Mouse (Mus musculus) MEL (cell line): ENCODE results near the gene Cul9. TPM values are rescaled to one million over a fixed set of nuclear protein-coding genes. Genes with fewer than 3 reads are reported as not detected.

Source experiments
- DNase-seq: peaks from one replicate; pipeline ENCODE4 v3.0.0; 2011; ENCODE audit warnings: low read depth, low spot score
- H3K27ac ChIP-seq: 2 replicates; pipeline ENCODE4 v1.5.1; 2012; ENCODE audit warnings: low read depth, mild to moderate bottlenecking, control low read depth, low read length, moderate library complexity; ENCODE audit not compliant: control insufficient read depth
- H3K27me3 ChIP-seq, 2 experiments: fragments of 150-350 bp in 1 of 2; sonication (generic) in 1 of 2; 2 replicates each; pipeline ENCODE4 v1.6.1; 2012; ENCODE audit warnings: low read length in 2 of 2, mild to moderate bottlenecking in 2 of 2, improper control_type of control experiment in 1 of 2, moderate library complexity in 1 of 2; ENCODE audit not compliant: insufficient read depth in 2 of 2, control insufficient read depth in 1 of 2
- H3K36me3 ChIP-seq, 2 experiments: 2 replicates each; pipeline ENCODE4 v1.6.1; 2012 to 2014; ENCODE audit warnings: low read length in 2 of 2, improper control_type of control experiment in 1 of 2, inconsistent platforms in 1 of 2, mild to moderate bottlenecking in 1 of 2; ENCODE audit not compliant: insufficient read depth in 2 of 2, control insufficient read depth in 1 of 2
- H3K4me1 ChIP-seq, 2 experiments: fragments of 150-350 bp in 1 of 2; sonication (generic) in 1 of 2; 2 replicates each; pipeline ENCODE4 v1.6.1; 2012; ENCODE audit warnings: low read length in 2 of 2, improper control_type of control experiment in 1 of 2, mild to moderate bottlenecking in 1 of 2; ENCODE audit not compliant: insufficient read depth in 2 of 2, control insufficient read depth in 1 of 2
- H3K4me3 ChIP-seq, 2 experiments: fragments of 150-350 bp in 1 of 2; sonication (generic) in 1 of 2; 2 replicates each; pipeline ENCODE4 v1.5.1; 2012; ENCODE audit warnings: low read depth in 2 of 2, low read length in 2 of 2, mild to moderate bottlenecking in 2 of 2, moderate library complexity in 2 of 2, control low read depth in 1 of 2, improper control_type of control experiment in 1 of 2; ENCODE audit not compliant: control insufficient read depth in 1 of 2, insufficient read depth in 1 of 2
- H3K79me2 ChIP-seq: 2 replicates; pipeline ENCODE4 v1.6.1; 2012; ENCODE audit warnings: mild to moderate bottlenecking, low read length, moderate library complexity; ENCODE audit not compliant: control insufficient read depth, poor library complexity, insufficient read depth
- H3K9ac ChIP-seq: 2 replicates; pipeline ENCODE4 v1.6.1; 2012; ENCODE audit warnings: low read depth, mild to moderate bottlenecking, control low read depth, low read length, moderate library complexity; ENCODE audit not compliant: control insufficient read depth, poor library complexity, severe bottlenecking
- H3K9me3 ChIP-seq: fragments of 150-350 bp; sonication (generic); replicated peaks from 2 replicates; pipeline ENCODE4 v1.6.1; 2012; ENCODE audit warnings: mild to moderate bottlenecking, low read length, improper control_type of control experiment, moderate library complexity; ENCODE audit not compliant: insufficient read depth
- BHLHE40 ChIP-seq: IDR thresholded peaks from 2 replicates; pipeline ENCODE4 v1.6.1; 2012; ENCODE audit warnings: low read depth, mild to moderate bottlenecking, inconsistent platforms, low read length, improper control_type of control experiment, borderline replicate concordance
- CHD2 ChIP-seq: IDR thresholded peaks from 2 replicates; pipeline ENCODE4 v1.6.1; 2011; ENCODE audit warnings: low read length, improper control_type of control experiment
- CTCF ChIP-seq, 3 experiments: IDR thresholded peaks in 2 of 3; conservative IDR thresholded peaks in 1 of 3; 2 replicates each; pipeline ENCODE4 v1.5.1; 2011 to 2012; ENCODE audit warnings: low read length in 3 of 3, low read depth in 2 of 3, mild to moderate bottlenecking in 2 of 3, improper control_type of control experiment in 1 of 3, inconsistent platforms in 1 of 3, mixed read lengths in 1 of 3, moderate library complexity in 1 of 3; ENCODE audit not compliant: control insufficient read depth in 1 of 3, insufficient read depth in 1 of 3, poor library complexity in 1 of 3, severe bottlenecking in 1 of 3
- E2F4 ChIP-seq: IDR thresholded peaks from 2 replicates; pipeline ENCODE4 v1.6.1; 2011; ENCODE audit warnings: low read depth, low read length, improper control_type of control experiment, borderline replicate concordance
- ELF1 ChIP-seq: IDR thresholded peaks from 2 replicates; pipeline ENCODE4 v1.6.1; 2014; ENCODE audit warnings: low read depth, mild to moderate bottlenecking, inconsistent platforms, low read length, improper control_type of control experiment, moderate library complexity
- GABPA ChIP-seq: IDR thresholded peaks from 2 replicates; pipeline ENCODE4 v1.6.1; 2012; ENCODE audit warnings: low read depth, mild to moderate bottlenecking, inconsistent platforms, low read length, improper control_type of control experiment, moderate library complexity
- GATA1 ChIP-seq: IDR thresholded peaks from 2 replicates; pipeline ENCODE4 v1.6.1; 2011; ENCODE audit warnings: low read depth, low read length, improper control_type of control experiment
- HCFC1 ChIP-seq: IDR thresholded peaks from 2 replicates; pipeline ENCODE4 v1.6.1; 2012; ENCODE audit warnings: low read depth, mild to moderate bottlenecking, inconsistent platforms, low read length, improper control_type of control experiment, moderate library complexity
- MAFK ChIP-seq: IDR thresholded peaks from 2 replicates; pipeline ENCODE4 v1.6.1; 2011; ENCODE audit warnings: low read depth, mild to moderate bottlenecking, low read length, improper control_type of control experiment, borderline replicate concordance
- MAX ChIP-seq: IDR thresholded peaks from 2 replicates; pipeline ENCODE4 v1.6.1; 2011; ENCODE audit warnings: low read length, improper control_type of control experiment
- MAZ ChIP-seq: IDR thresholded peaks from 2 replicates; pipeline ENCODE4 v1.6.1; 2012; ENCODE audit warnings: low read depth, mild to moderate bottlenecking, inconsistent platforms, low read length, improper control_type of control experiment
- MXI1 ChIP-seq: IDR thresholded peaks from 2 replicates; pipeline ENCODE4 v1.6.1; 2011; ENCODE audit warnings: mild to moderate bottlenecking, low read depth, low read length, improper control_type of control experiment
- MYB ChIP-seq: IDR thresholded peaks from 2 replicates; pipeline ENCODE4 v1.6.1; 2011; ENCODE audit warnings: mild to moderate bottlenecking, low read depth, low read length, improper control_type of control experiment
- MYC ChIP-seq: IDR thresholded peaks from 2 replicates; pipeline ENCODE4 v1.6.1; 2011; ENCODE audit warnings: low read depth, mild to moderate bottlenecking, low read length, improper control_type of control experiment, moderate library complexity
- NELFE ChIP-seq: IDR thresholded peaks from 2 replicates; pipeline ENCODE4 v1.6.1; 2011; ENCODE audit warnings: low read depth, low read length, improper control_type of control experiment
- NRF1 ChIP-seq: IDR thresholded peaks from 2 replicates; pipeline ENCODE4 v1.6.1; 2014; ENCODE audit warnings: low read depth, mild to moderate bottlenecking, inconsistent platforms, low read length, improper control_type of control experiment, moderate library complexity; ENCODE audit not compliant: poor library complexity, insufficient read depth, severe bottlenecking
- POLR2A ChIP-seq, 2 experiments: IDR thresholded peaks; 2 replicates each; pipeline ENCODE4 v1.6.1; 2011 to 2012; ENCODE audit warnings: low read length in 2 of 2, mild to moderate bottlenecking in 2 of 2, control low read depth in 1 of 2, improper control_type of control experiment in 1 of 2, low read depth in 1 of 2, moderate library complexity in 1 of 2; ENCODE audit not compliant: control insufficient read depth in 1 of 2, insufficient read depth in 1 of 2, poor library complexity in 1 of 2
- POLR2AphosphoS2 ChIP-seq: IDR thresholded peaks from 2 replicates; pipeline ENCODE4 v1.6.1; 2011; ENCODE audit warnings: low read length, improper control_type of control experiment
- RAD21 ChIP-seq: IDR thresholded peaks from 2 replicates; pipeline ENCODE4 v1.6.1; 2011; ENCODE audit warnings: mild to moderate bottlenecking, low read depth, low read length, improper control_type of control experiment
- SIN3A ChIP-seq: IDR thresholded peaks from 2 replicates; pipeline ENCODE4 v1.6.1; 2012; ENCODE audit warnings: low read length, improper control_type of control experiment, inconsistent platforms
- TAL1 ChIP-seq: IDR thresholded peaks from 2 replicates; pipeline ENCODE4 v1.6.1; 2012; ENCODE audit warnings: mild to moderate bottlenecking, inconsistent platforms, low read length, moderate library complexity, mixed read lengths
- TBP ChIP-seq: IDR thresholded peaks from 2 replicates; pipeline ENCODE4 v1.8.0; 2011; ENCODE audit warnings: low read depth, low read length, improper control_type of control experiment
- TCF12 ChIP-seq: IDR thresholded peaks from 2 replicates; pipeline ENCODE4 v1.6.1; 2014; ENCODE audit warnings: low read depth, mild to moderate bottlenecking, inconsistent platforms, low read length, improper control_type of control experiment, moderate library complexity
- UBTF ChIP-seq: IDR thresholded peaks from 2 replicates; pipeline ENCODE4 v1.6.1; 2012; ENCODE audit warnings: low read depth, mild to moderate bottlenecking, inconsistent platforms, low read length, improper control_type of control experiment, moderate library complexity, borderline replicate concordance; ENCODE audit not compliant: insufficient read depth
- USF1 ChIP-seq: IDR thresholded peaks from 2 replicates; pipeline ENCODE4 v1.6.1; 2014; ENCODE audit warnings: low read depth, mild to moderate bottlenecking, inconsistent platforms, low read length, improper control_type of control experiment, moderate library complexity
- USF2 ChIP-seq, 2 experiments: IDR thresholded peaks; 2 replicates each; pipeline ENCODE4 v1.6.1; 2011 to 2012; ENCODE audit warnings: improper control_type of control experiment in 2 of 2, low read length in 2 of 2, borderline replicate concordance in 1 of 2, inconsistent platforms in 1 of 2, low read depth in 1 of 2, mild to moderate bottlenecking in 1 of 2; ENCODE audit not compliant: insufficient read depth in 1 of 2
- ZMIZ1 ChIP-seq: IDR thresholded peaks from 2 replicates; pipeline ENCODE4 v1.6.1; 2012; ENCODE audit warnings: low read depth, mild to moderate bottlenecking, inconsistent platforms, low read length, improper control_type of control experiment, moderate library complexity
- ZNF384 ChIP-seq: IDR thresholded peaks from 2 replicates; pipeline ENCODE4 v1.6.1; 2012; ENCODE audit warnings: low read depth, mild to moderate bottlenecking, inconsistent platforms, low read length, improper control_type of control experiment
- polyA plus RNA-seq, 2 experiments: library from polyadenylated mRNA; stranded (reverse) in 1 of 2; unstranded in 1 of 2; fragments of >175 nt in 1 of 2; fragments of >200 nt in 1 of 2; gene quantifications; 2 replicates each; pipeline versions ENCODE4 v1.2.1 to v1.2.4; 2012; ENCODE audit warnings: low replicate concordance in 2 of 2, low read depth in 1 of 2; ENCODE audit not compliant: insufficient read length in 2 of 2, insufficient read depth in 1 of 2, missing spikeins in 1 of 2
- total RNA-seq: library from RNA; depleted of rRNA; stranded (reverse); fragments of 300-350 nt; gene quantifications from 2 replicates; pipeline ENCODE4 v1.2.3, GENCODE M21; 2012

Gene Cul9
- total and polyA plus RNA-seq, 3 experiments, result 3.6 to 10.7 TPM; not detected in 1

GRCm38 (mm10) chr17:46497956-46498355, 48.2 kb downstream of the Cul9 start:
- Histone ChIP-seq H3K4me3 (no peak overlapping the region), H3K27ac (no peak overlapping the region), H3K9me3 (no peaks in the 10 kb centered on the region), H3K79me2 (peaks cover 7% of the 10 kb centered on the region), H3K9ac (no peak overlapping the region), H3K4me1 (peaks cover 0 to 7% of the 10 kb centered on the region in 2 experiments; a peak in 3 of 4 replicates), H3K27me3 (peaks cover under 1 to 3% of the 10 kb centered on the region in 2 experiments; a peak in 2 of 4 replicates), H3K36me3 (peaks cover 0 to 7% of the 10 kb centered on the region in 2 experiments; a peak in 3 of 4 replicates)
- no peak for TF ChIP-seq MYB
- TF ChIP-seq GABPA, result no peak
- no peak for TF ChIP-seq MAX
- no peak for TF ChIP-seq MAFK
- no peak for DNase-seq

- DNase-seq, result peak; percentile 97
- H3K9me3 ChIP-seq, result no peaks in the 10 kb centered on the region
- H3K27me3 ChIP-seq, result peaks cover 2 to 3% of the 10 kb centered on the region in 2 experiments; a peak in 2 of 4 replicates
- peaks cover 7% of the 10 kb centered on the region for H3K79me2 ChIP-seq
- no peak for TF ChIP-seq MAFK
- peak; percentile 62 to 83; a peak in 3 of 4 replicates for TF ChIP-seq USF2 (IDR thresholded peaks at IDR 0.05; ENCODE audit: borderline replicate concordance in 1 of 2, insufficient read depth in 1 of 2, low read depth in 1 of 2, low read length in 2 of 2)
- TF ChIP-seq TAL1, result no peak
- TF ChIP-seq MYC, result peak; percentile 92; the same call in 1 of the 2 replicates
- TF ChIP-seq GATA1, result no peak
- 0 out of 2 replicates have a peak, but pooled peaks have one; percentile 25 for TF ChIP-seq MAZ
- peak; percentile 98 for TF ChIP-seq USF1
- TF ChIP-seq SIN3A, result peak; percentile 69
- TF ChIP-seq BHLHE40, result 0 out of 2 replicates have a peak, but pooled peaks have one; percentile 29
- TF ChIP-seq POLR2AphosphoS2, result peak; percentile 81; the same call in 1 of the 2 replicates
- TF ChIP-seq MXI1, result peak; percentile 89
- 0 out of 2 replicates have a peak, but pooled peaks have one; percentile 36 for TF ChIP-seq NRF1
- peak; percentile 47; the same call in 1 of the 2 replicates for TF ChIP-seq ZMIZ1
- TF ChIP-seq E2F4, result peak; percentile 69; the same call in 1 of the 2 replicates
- TF ChIP-seq TCF12, result peak; percentile 40; the same call in 1 of the 2 replicates
- peak; percentile 24; the same call in 1 of the 2 replicates for TF ChIP-seq ELF1
- no peak for TF ChIP-seq ZNF384
- peak; percentile 96 for TF ChIP-seq POLR2A (IDR thresholded peaks at IDR 0.05; ENCODE audit: control insufficient read depth in 1 of 2, insufficient read depth in 1 of 2, low read depth in 1 of 2, low read length in 2 of 2, poor library complexity in 1 of 2)
- peak; percentile 84 for TF ChIP-seq NELFE
- TF ChIP-seq MAX, result peak; percentile 95
- TF ChIP-seq RAD21, result no peak
- TF ChIP-seq UBTF, result peak; percentile 67; the same call in 1 of the 2 replicates
- TF ChIP-seq CHD2, result no peak
- peak; percentile 56; the same call in 1 of the 2 replicates for TF ChIP-seq HCFC1
- peak; percentile 89 for TF ChIP-seq TBP
- TF ChIP-seq CTCF (IDR thresholded peaks at IDR 0.05 in 2 of 3, conservative IDR thresholded peaks at IDR 0.05 in 1 of 3; ENCODE audit: control insufficient read depth in 1 of 3, insufficient read depth in 1 of 3, low read depth in 2 of 3, low read length in 3 of 3, poor library complexity in 1 of 3, severe bottlenecking in 1 of 3), result no peak
- peaks cover 0 to 7% of the 10 kb centered on the region in 2 experiments; a peak in 3 of 4 replicates for H3K4me1 ChIP-seq
- peaks cover 0 to 7% of the 10 kb centered on the region in 2 experiments; a peak in 3 of 4 replicates for H3K36me3 ChIP-seq
- H3K4me3 ChIP-seq, result peak within 1 kb of the TSS; percentile 92 to 94
- H3K27ac ChIP-seq, result peak within 1 kb of the TSS; percentile 55
- H3K9ac ChIP-seq, result peak within 1 kb of the TSS; percentile 94
These were observed 49.4 kb downstream of the Cul9 start, which contains the start of gene Dnph1 for GRCm38 (mm10) chr17:46496623-46497434. Dnph1 (plus strand) TSS chr17:46496711.
